Mouse (Mus musculus): ENCODE data around the gene Isl2. TPM values are rescaled to one million over a fixed set of nuclear protein-coding genes. Genes with fewer than 3 reads are reported as not detected.

The Isl2 gene
- polyA plus RNA-seq, 1 experiment from 2014 or later = not detected

- Histone ChIP-seq H3K4me1 (replicated peaks; ENCODE audit: insufficient read depth, low read length) (peaks cover 26% of the 10 kb centered on the region), H3K9ac (ENCODE audit: low read depth, low read length) (no peak overlapping the region), H3K36me3 (ENCODE audit: insufficient read depth, low read length) (no peaks in the 10 kb centered on the region), H3K27ac (no peak overlapping the region), H3K4me2 (ENCODE audit: low read length) (peak overlapping the region; percentile 52), H3K9me3 (replicated peaks; ENCODE audit: low read length) (no peaks in the 10 kb centered on the region), H3K27me3 (ENCODE audit: insufficient read depth, low read length) (peaks cover 69% of the 10 kb centered on the region), H3K4me3 (replicated peaks; ENCODE audit: low read depth, low read length) (peak overlapping the region; percentile 28)
- 0 out of 2 replicates have a peak, but pooled peaks have one; percentile 26 for ATAC-seq (replicated peaks; ENCODE audit: low FRiP score, low read depth)
- WGBS = under 1% methylated on average over 28 of the region's 28 CpGs
- TF ChIP-seq CTCF (IDR thresholded peaks at IDR 0.05; ENCODE audit: low read depth) = no peak
- DNase-seq (ENCODE audit: low spot score) = peak; percentile 36
Observed at GRCm38 (mm10) chr9:55540888-55541287, 2.4 kb downstream of the Isl2 start.

- no peak for TF ChIP-seq CTCF (IDR thresholded peaks at IDR 0.05; ENCODE audit: low read depth)
- H3K27ac ChIP-seq = no peak overlapping the region
- H3K9ac ChIP-seq (ENCODE audit: low read depth, low read length) = no peak overlapping the region
- H3K9me3 ChIP-seq (replicated peaks; ENCODE audit: low read length) = no peaks in the 10 kb centered on the region
- ATAC-seq (replicated peaks; ENCODE audit: low FRiP score, low read depth) (no peak), DNase-seq (ENCODE audit: low spot score) (peak; percentile 22)
- H3K27me3 ChIP-seq (ENCODE audit: insufficient read depth, low read length) = peaks cover 78% of the 10 kb centered on the region
- no peaks in the 10 kb centered on the region for H3K36me3 ChIP-seq (ENCODE audit: insufficient read depth, low read length)
- H3K4me2 ChIP-seq (ENCODE audit: low read length) = peak overlapping the region; percentile 34
- H3K4me3 ChIP-seq (replicated peaks; ENCODE audit: low read depth, low read length) = peak overlapping the region; percentile 24
- under 1% methylated on average over 59 of the region's 59 CpGs for WGBS
- peaks cover 32% of the 10 kb centered on the region for H3K4me1 ChIP-seq (replicated peaks; ENCODE audit: insufficient read depth, low read length)
Observed at GRCm38 (mm10) chr9:55541681-55542365, 3.4 kb downstream of the Isl2 start.

- H3K9ac ChIP-seq (ENCODE audit: low read depth, low read length) = no peak overlapping the region
- H3K4me3 ChIP-seq (replicated peaks; ENCODE audit: low read depth, low read length) = peak overlapping the region; percentile 24
- DNase-seq (ENCODE audit: low spot score) (no peak), ATAC-seq (replicated peaks; ENCODE audit: low FRiP score, low read depth) (no peak)
- WGBS = 4% methylated on average over 57 of the region's 59 CpGs
- H3K9me3 ChIP-seq (replicated peaks; ENCODE audit: low read length) = no peaks in the 10 kb centered on the region
- peaks cover 32% of the 10 kb centered on the region for H3K4me1 ChIP-seq (replicated peaks; ENCODE audit: insufficient read depth, low read length)
- H3K27me3 ChIP-seq (ENCODE audit: insufficient read depth, low read length) = peaks cover 82% of the 10 kb centered on the region
- no peak for TF ChIP-seq CTCF (IDR thresholded peaks at IDR 0.05; ENCODE audit: low read depth)
- H3K27ac ChIP-seq = no peak overlapping the region
- H3K4me2 ChIP-seq (ENCODE audit: low read length) = peak overlapping the region; percentile 34
- H3K36me3 ChIP-seq (ENCODE audit: insufficient read depth, low read length) = no peaks in the 10 kb centered on the region
Observed at GRCm38 (mm10) chr9:55542366-55543325, 4.2 kb downstream of the Isl2 start.

GRCm38 (mm10) chr9:55543336-55543702 lies 4.8 kb downstream of the Isl2 start:
- Histone ChIP-seq H3K27me3 (ENCODE audit: insufficient read depth, low read length) (peaks cover 83% of the 10 kb centered on the region), H3K27ac (no peak overlapping the region), H3K9ac (ENCODE audit: low read depth, low read length) (no peak overlapping the region), H3K36me3 (ENCODE audit: insufficient read depth, low read length) (no peaks in the 10 kb centered on the region), H3K4me2 (ENCODE audit: low read length) (no peak overlapping the region), H3K4me3 (replicated peaks; ENCODE audit: low read depth, low read length) (no peak overlapping the region), H3K9me3 (replicated peaks; ENCODE audit: low read length) (no peaks in the 10 kb centered on the region), H3K4me1 (replicated peaks; ENCODE audit: insufficient read depth, low read length) (peaks cover 32% of the 10 kb centered on the region)
- DNase-seq (ENCODE audit: low spot score) = no peak
- WGBS = 20% methylated on average over 8 of the region's 8 CpGs
- no peak for ATAC-seq (replicated peaks; ENCODE audit: low FRiP score, low read depth)
- no peak for TF ChIP-seq CTCF (IDR thresholded peaks at IDR 0.05; ENCODE audit: low read depth)

GRCm38 (mm10) chr9:55543703-55544401 lies 5.4 kb downstream of the Isl2 start:
- no peak overlapping the region for H3K9ac ChIP-seq (ENCODE audit: low read depth, low read length)

More at GRCm38 (mm10) chr9:55543703-55544401, 5.4 kb downstream of the Isl2 start:
- Histone ChIP-seq H3K36me3 (ENCODE audit: insufficient read depth, low read length) (no peaks in the 10 kb centered on the region), H3K4me2 (ENCODE audit: low read length) (peak overlapping the region; percentile 1; the same call in 1 of the 2 replicates), H3K4me1 (replicated peaks; ENCODE audit: insufficient read depth, low read length) (peaks cover 32% of the 10 kb centered on the region), H3K9me3 (replicated peaks; ENCODE audit: low read length) (no peaks in the 10 kb centered on the region), H3K27me3 (ENCODE audit: insufficient read depth, low read length) (peaks cover 84% of the 10 kb centered on the region), H3K27ac (no peak overlapping the region), H3K4me3 (replicated peaks; ENCODE audit: low read depth, low read length) (peak overlapping the region; percentile 23)
- TF ChIP-seq CTCF (IDR thresholded peaks at IDR 0.05; ENCODE audit: low read depth) = no peak
- ATAC-seq (replicated peaks; ENCODE audit: low FRiP score, low read depth) (no peak), DNase-seq (ENCODE audit: low spot score) (peak; percentile 29)
- 2% methylated on average over 46 of the region's 46 CpGs for WGBS

All from kidney, postnatal 0 days (tissue).